Mouse (Mus musculus): ENCODE data around the gene Wdr12.
"Not testable (repeated sequence)": the region's sequence is repeated elsewhere in the genome, so short reads cannot be mapped to it uniquely, and the experiment has no call there.

Wdr12 gene

GRCm38 (mm10) chr1:60098024-60098781, at the start of gene Wdr12, which contains the start of gene Carf:
TSS of gene Wdr12 (minus strand) at chr1:60098645.
TSS of gene Carf (plus strand) at chr1:60098247.
- ATAC-seq (ENCODE audit: insufficient number of reproducible peaks, low FRiP score, low TSS enrichment): peak; percentile 89

GRCm38 (mm10) chr1:60137346-60137745, 38.9 kb upstream of the Wdr12 start:
- ATAC-seq (ENCODE audit: insufficient number of reproducible peaks, low FRiP score, low TSS enrichment): no peak

- no peak for ATAC-seq (ENCODE audit: insufficient number of reproducible peaks, low FRiP score, low TSS enrichment)
Measured at GRCm38 (mm10) chr1:60117721-60118455, 19.4 kb upstream of the Wdr12 start.

- ATAC-seq (ENCODE audit: insufficient number of reproducible peaks, low FRiP score, low TSS enrichment): no peak
Measured at GRCm38 (mm10) chr1:60104582-60104981, 6.1 kb upstream of the Wdr12 start.

- ATAC-seq (ENCODE audit: insufficient number of reproducible peaks, low FRiP score, low TSS enrichment): no peak
Measured at GRCm38 (mm10) chr1:60098839-60099238, 394 bp upstream of the Wdr12 start.

- peak; percentile 82 for ATAC-seq (ENCODE audit: insufficient number of reproducible peaks, low FRiP score, low TSS enrichment)
Measured at GRCm38 (mm10) chr1:60097277-60098023, 995 bp downstream of the Wdr12 start.

GRCm38 (mm10) chr1:60096572-60097276, 1.7 kb downstream of the Wdr12 start:
- no peak for ATAC-seq (ENCODE audit: insufficient number of reproducible peaks, low FRiP score, low TSS enrichment)

GRCm38 (mm10) chr1:60076411-60076810, 22.0 kb downstream of the Wdr12 start:
- no peak for ATAC-seq (ENCODE audit: insufficient number of reproducible peaks, low FRiP score, low TSS enrichment)

GRCm38 (mm10) chr1:60075590-60075989, 22.9 kb downstream of the Wdr12 start:
- no peak for ATAC-seq (ENCODE audit: insufficient number of reproducible peaks, low FRiP score, low TSS enrichment)

- ATAC-seq (ENCODE audit: insufficient number of reproducible peaks, low FRiP score, low TSS enrichment): no peak
Measured at GRCm38 (mm10) chr1:60074935-60075334, 23.5 kb downstream of the Wdr12 start.

GRCm38 (mm10) chr1:60070725-60071124, 27.7 kb downstream of the Wdr12 start:
- not testable (repeated sequence) for ATAC-seq (ENCODE audit: insufficient number of reproducible peaks, low FRiP score, low TSS enrichment)

GRCm38 (mm10) chr1:60056310-60056709, 42.1 kb downstream of the Wdr12 start:
- ATAC-seq (ENCODE audit: insufficient number of reproducible peaks, low FRiP score, low TSS enrichment): no peak

- no peak for ATAC-seq (ENCODE audit: insufficient number of reproducible peaks, low FRiP score, low TSS enrichment)
Measured at GRCm38 (mm10) chr1:60054659-60055058, 43.8 kb downstream of the Wdr12 start.

GRCm38 (mm10) chr1:60047481-60047880, 51.0 kb downstream of the Wdr12 start:
- ATAC-seq (ENCODE audit: insufficient number of reproducible peaks, low FRiP score, low TSS enrichment): not testable (repeated sequence)

GRCm38 (mm10) chr1:60044595-60044994, 53.9 kb downstream of the Wdr12 start:
- no peak for ATAC-seq (ENCODE audit: insufficient number of reproducible peaks, low FRiP score, low TSS enrichment)

GRCm38 (mm10) chr1:60042796-60043469, 55.5 kb downstream of the Wdr12 start, which contains the start of gene Ica1l:
TSS of gene Ica1l (minus strand) at chr1:60043184.
- ATAC-seq (ENCODE audit: insufficient number of reproducible peaks, low FRiP score, low TSS enrichment): peak; percentile 94

- no peak; the same call in 1 of the 2 replicates for ATAC-seq (ENCODE audit: insufficient number of reproducible peaks, low FRiP score, low TSS enrichment)
Measured at GRCm38 (mm10) chr1:60042398-60042795, 56.0 kb downstream of the Wdr12 start.

GRCm38 (mm10) chr1:60035044-60035443, 63.4 kb downstream of the Wdr12 start:
- no peak for ATAC-seq (ENCODE audit: insufficient number of reproducible peaks, low FRiP score, low TSS enrichment)
